Mouse (Mus musculus) heart, postnatal 4 days (tissue): Measurements from ENCODE around the gene 4930562C15Rik. TPM values are rescaled to one million over a fixed set of nuclear protein-coding genes. Genes with fewer than 3 reads are reported as not detected.

Source experiments
- total RNA-seq, 2 experiments: library from RNA; stranded (reverse); gene quantifications; 2 replicates each; pipeline ENCODE4 v1.2.3; 2021

The 4930562C15Rik gene
- total RNA-seq, 2 experiments from 2014 or later, result not detected

Other genes with a start within 250 kb of the 4930562C15Rik start
- gene Glis2, start 240.7 kb upstream of the 4930562C15Rik start, total RNA-seq, result 10 to 100 TPM; 35.3 to 43.8 TPM
- 10 to 100 TPM; 89.5 to 92.6 TPM for gene Pam16, start 210.4 kb upstream of the 4930562C15Rik start, total RNA-seq
- 10 to 100 TPM; 17.7 to 18.2 TPM for gene Vasn, start 195.5 kb upstream of the 4930562C15Rik start, total RNA-seq
- gene Dnaja3, start 195.4 kb upstream of the 4930562C15Rik start, total RNA-seq, result 10 to 100 TPM; 82.7 to 84.7 TPM
- 10 to 100 TPM; 24.1 to 26.5 TPM for gene Coro7, start 155.6 kb upstream of the 4930562C15Rik start, total RNA-seq
- gene Nmral1, start 116.1 kb upstream of the 4930562C15Rik start, total RNA-seq, result 10 to 100 TPM; 15.2 to 15.5 TPM
- 10 to 100 TPM; 67.4 to 75.9 TPM for gene Hmox2, start 109.1 kb upstream of the 4930562C15Rik start, total RNA-seq
- 100 to 1,000 TPM in 1 of 2 experiments, 10 to 100 TPM in 1; 96.3 to 105 TPM for gene Cdip1, start 45.1 kb upstream of the 4930562C15Rik start, total RNA-seq
- gene Ubald1, start 44.9 kb downstream of the 4930562C15Rik start, total RNA-seq, result 10 to 100 TPM; 22.6 to 24.8 TPM
- gene Mgrn1, start 50.8 kb downstream of the 4930562C15Rik start, total RNA-seq, result 100 to 1,000 TPM; 170 to 187 TPM
- 10 to 100 TPM; 50.7 to 51.3 TPM for gene Nudt16l1, start 103.3 kb downstream of the 4930562C15Rik start, total RNA-seq
- 10 to 100 TPM; 22.4 to 24.3 TPM for gene Anks3, start 128.8 kb downstream of the 4930562C15Rik start, total RNA-seq
- not detected for gene Sept12, start 162.4 kb downstream of the 4930562C15Rik start, total RNA-seq
- gene Smim22, start 171.9 kb downstream of the 4930562C15Rik start, total RNA-seq, result not detected
- gene Rogdi, start 178.1 kb downstream of the 4930562C15Rik start, total RNA-seq, result 10 to 100 TPM; 25.2 to 27.6 TPM
- gene Glyr1, start 214.4 kb downstream of the 4930562C15Rik start, total RNA-seq, result 10 to 100 TPM; 63.3 to 66.4 TPM
- gene Ubn1, start 214.6 kb downstream of the 4930562C15Rik start, total RNA-seq, result 10 to 100 TPM; 34.8 to 37.5 TPM